Mouse (Mus musculus) hindbrain, embryonic 13.5 days (tissue): ENCODE measurements at regions not wholly inside any gene's neighbourhood (a gene's known extent, or its start where the extent isn't known, plus 50 kb on each side); places are given as distances from the start of the nearest gene placed in this dataset.

Source experiments
- ATAC-seq: fragments of 200-750 bp; cut with Nextera tagmentation; 2 replicates; pipeline ENCODE4 v1.8.0; 2017; ENCODE audit warnings: moderate TSS enrichment; ENCODE audit not compliant: low FRiP score
- H3K27ac ChIP-seq: fragments of 300-500 bp; sonication (generic); 2 replicates; pipeline ENCODE4 v1.5.1; 2015; ENCODE audit warnings: inconsistent platforms, mild to moderate bottlenecking, moderate library complexity
- H3K27me3 ChIP-seq: fragments of 300-500 bp; sonication (generic); 2 replicates; pipeline ENCODE4 v1.6.1; 2015; ENCODE audit warnings: mild to moderate bottlenecking, inconsistent platforms
- H3K36me3 ChIP-seq: fragments of 300-500 bp; sonication (generic); 2 replicates; pipeline ENCODE4 v1.6.1; 2015; ENCODE audit warnings: mild to moderate bottlenecking, inconsistent platforms
- H3K4me1 ChIP-seq: fragments of 300-500 bp; sonication (generic); replicated peaks from 2 replicates; pipeline ENCODE4 v1.6.1; 2015; ENCODE audit warnings: inconsistent platforms
- H3K4me2 ChIP-seq: fragments of 300-500 bp; sonication (generic); 2 replicates; pipeline ENCODE4 v1.6.1; 2015; ENCODE audit warnings: inconsistent platforms, mild to moderate bottlenecking, moderate library complexity
- H3K4me3 ChIP-seq: fragments of 300-500 bp; sonication (generic); 2 replicates; pipeline ENCODE4 v1.5.1; 2015; ENCODE audit warnings: mild to moderate bottlenecking, inconsistent platforms
- H3K9ac ChIP-seq: fragments of 300-500 bp; sonication (generic); 2 replicates; pipeline ENCODE4 v1.6.1; 2015; ENCODE audit warnings: mild to moderate bottlenecking, inconsistent platforms
- H3K9me3 ChIP-seq: fragments of 300-500 bp; sonication (generic); 2 replicates; pipeline ENCODE4 v1.6.1; 2016; ENCODE audit warnings: inconsistent platforms
- WGBS: fragments of 180-500 bp; shearing (Covaris S2); methylation state at CpG from one replicate; pipeline ENCODE4 v1.1.7; 2015; 5-methylcytosine and 5-hydroxymethylcytosine counted together

GRCm38 (mm10) chr3:42154909-42155308, 412.5 kb downstream of the D3Ertd751e start:
- 59% methylated on average over 4 of the region's 4 CpGs for WGBS
- no peak overlapping the region for H3K4me3 ChIP-seq
- ATAC-seq = no peak
- H3K36me3 ChIP-seq = no peaks in the 10 kb centered on the region
- no peaks in the 10 kb centered on the region for H3K4me1 ChIP-seq
- H3K9me3 ChIP-seq = no peaks in the 10 kb centered on the region
- no peak overlapping the region for H3K27ac ChIP-seq
- H3K27me3 ChIP-seq = no peaks in the 10 kb centered on the region
- no peak overlapping the region for H3K4me2 ChIP-seq
- H3K9ac ChIP-seq = no peak overlapping the region

DNA sequence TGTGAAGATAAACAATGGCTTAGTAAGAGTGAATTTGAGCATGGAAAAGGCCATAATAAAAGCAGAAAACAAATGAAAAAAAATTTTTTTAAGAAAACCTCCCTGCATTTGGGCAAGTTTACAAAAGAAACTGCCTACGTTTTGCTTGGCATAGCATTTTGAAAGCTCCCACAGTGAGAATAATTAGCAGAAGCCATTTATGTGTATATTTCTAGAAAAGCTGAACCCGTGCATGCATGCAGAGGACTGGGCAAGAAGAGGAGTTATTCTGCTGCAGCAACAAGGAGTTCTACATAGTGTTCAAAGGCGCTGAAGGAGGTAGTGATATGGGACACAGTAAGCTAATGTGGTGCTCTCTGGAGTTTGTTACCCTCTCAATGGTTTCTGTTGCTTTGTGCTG, 421.3 kb downstream of the D3Ertd751e start:
- WGBS = 70% methylated on average over 3 of the region's 3 CpGs
- no peak overlapping the region for H3K9ac ChIP-seq
- H3K4me1 ChIP-seq = no peaks in the 10 kb centered on the region
- H3K36me3 ChIP-seq = no peaks in the 10 kb centered on the region
- no peak overlapping the region for H3K4me3 ChIP-seq
- H3K27ac ChIP-seq = no peak overlapping the region
- H3K27me3 ChIP-seq = no peaks in the 10 kb centered on the region
- H3K9me3 ChIP-seq = no peaks in the 10 kb centered on the region
- H3K4me2 ChIP-seq = no peak overlapping the region
- ATAC-seq = no peak

DNA sequence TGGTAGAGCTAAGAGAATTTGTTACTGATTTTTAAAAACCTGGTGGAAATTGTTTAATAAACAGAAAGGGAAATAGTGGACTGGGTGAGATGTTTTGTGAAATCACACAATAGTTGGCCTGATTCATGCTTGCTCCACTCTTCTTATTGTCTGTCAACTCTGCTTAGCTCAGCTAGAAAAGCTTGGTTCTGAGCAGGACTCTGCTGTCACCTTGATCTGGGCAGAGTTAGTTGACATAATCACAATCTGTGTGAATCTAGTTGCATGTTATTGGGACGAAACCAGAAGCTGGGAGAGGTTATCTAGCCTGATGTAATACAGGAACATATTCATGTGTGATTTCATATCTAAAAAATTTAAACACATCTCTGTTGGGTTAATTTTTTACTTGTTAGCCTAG, 456.8 kb downstream of the D3Ertd751e start:
- Histone ChIP-seq H3K9ac (no peak overlapping the region), H3K27me3 (no peaks in the 10 kb centered on the region), H3K4me1 (no peaks in the 10 kb centered on the region), H3K36me3 (no peaks in the 10 kb centered on the region), H3K27ac (no peak overlapping the region), H3K4me2 (no peak overlapping the region), H3K4me3 (no peak overlapping the region), H3K9me3 (no peaks in the 10 kb centered on the region)
- no peak for ATAC-seq
- WGBS = 73% methylated on average over 1 of the region's 1 CpGs

- H3K27me3 ChIP-seq = no peaks in the 10 kb centered on the region
- WGBS = 93% methylated on average over 6 of the region's 6 CpGs
- no peak overlapping the region for H3K4me3 ChIP-seq
- no peak for ATAC-seq
- H3K4me1 ChIP-seq = no peaks in the 10 kb centered on the region
- no peaks in the 10 kb centered on the region for H3K9me3 ChIP-seq
- H3K4me2 ChIP-seq = no peak overlapping the region
- no peak overlapping the region for H3K27ac ChIP-seq
- H3K36me3 ChIP-seq = no peaks in the 10 kb centered on the region
- H3K9ac ChIP-seq = no peak overlapping the region
These were observed 459.0 kb downstream of the D3Ertd751e start for GRCm38 (mm10) chr3:42201373-42201772.

GRCm38 (mm10) chr3:42205640-42206039, 463.2 kb downstream of the D3Ertd751e start:
- no peak overlapping the region for H3K4me3 ChIP-seq
- no peaks in the 10 kb centered on the region for H3K9me3 ChIP-seq
- no peaks in the 10 kb centered on the region for H3K4me1 ChIP-seq
- H3K27ac ChIP-seq = no peak overlapping the region
- H3K9ac ChIP-seq = no peak overlapping the region
- no peaks in the 10 kb centered on the region for H3K27me3 ChIP-seq
- no peak for ATAC-seq
- no peak overlapping the region for H3K4me2 ChIP-seq
- H3K36me3 ChIP-seq = no peaks in the 10 kb centered on the region
- WGBS = 87% methylated on average over 4 of the region's 4 CpGs

GRCm38 (mm10) chr3:42211420-42211819, 469.0 kb downstream of the D3Ertd751e start:
- Histone ChIP-seq H3K27me3 (no peaks in the 10 kb centered on the region), H3K4me1 (peaks cover 10% of the 10 kb centered on the region; the same call in 1 of the 2 replicates), H3K36me3 (no peaks in the 10 kb centered on the region), H3K9me3 (no peaks in the 10 kb centered on the region), H3K9ac (no peak overlapping the region), H3K4me2 (no peak overlapping the region), H3K27ac (no peak overlapping the region), H3K4me3 (no peak overlapping the region)
- WGBS = 87% methylated on average over 3 of the region's 3 CpGs
- ATAC-seq = no peak

- no peak for ATAC-seq
- H3K27me3 ChIP-seq = no peaks in the 10 kb centered on the region
- no peak overlapping the region for H3K27ac ChIP-seq
- no peak overlapping the region for H3K4me3 ChIP-seq
- no peak overlapping the region for H3K9ac ChIP-seq
- no peaks in the 10 kb centered on the region for H3K36me3 ChIP-seq
- H3K4me2 ChIP-seq = no peak overlapping the region
- peaks cover 10% of the 10 kb centered on the region; the same call in 1 of the 2 replicates for H3K4me1 ChIP-seq
- no peaks in the 10 kb centered on the region for H3K9me3 ChIP-seq
- 86% methylated on average over 5 of the region's 5 CpGs for WGBS
These were observed 470.0 kb downstream of the D3Ertd751e start for GRCm38 (mm10) chr3:42212456-42212855.

DNA sequence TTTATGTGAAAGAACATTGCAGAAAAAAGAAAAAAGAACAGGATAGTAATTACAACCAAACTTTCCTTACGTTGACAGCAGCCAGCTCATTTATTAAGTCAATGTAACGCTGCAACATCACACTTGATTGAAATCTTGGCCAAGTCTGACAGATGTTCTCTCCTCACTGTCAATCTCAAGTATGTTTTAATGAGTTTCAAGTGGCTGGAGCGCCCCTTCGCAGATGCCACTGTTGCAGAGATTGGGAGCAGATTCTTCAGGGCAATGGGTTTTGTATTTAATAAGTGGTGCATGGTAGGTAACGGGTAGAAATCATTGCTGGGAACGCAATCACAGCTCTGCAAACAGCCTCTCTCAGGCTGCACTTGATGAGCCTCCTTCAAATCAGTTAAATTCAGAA, 470.8 kb downstream of the D3Ertd751e start:
- ATAC-seq = no peak
- Histone ChIP-seq H3K36me3 (no peaks in the 10 kb centered on the region), H3K9ac (no peak overlapping the region), H3K27me3 (no peaks in the 10 kb centered on the region), H3K4me2 (no peak overlapping the region), H3K27ac (no peak overlapping the region), H3K9me3 (no peaks in the 10 kb centered on the region), H3K4me3 (no peak overlapping the region), H3K4me1 (peaks cover 10% of the 10 kb centered on the region; the same call in 1 of the 2 replicates)
- 70% methylated on average over 6 of the region's 6 CpGs for WGBS

- H3K4me1 ChIP-seq = peaks cover 10% of the 10 kb centered on the region; the same call in 1 of the 2 replicates
- no peak overlapping the region for H3K9ac ChIP-seq
- ATAC-seq = peak; percentile 49
- no peaks in the 10 kb centered on the region for H3K36me3 ChIP-seq
- no peaks in the 10 kb centered on the region for H3K27me3 ChIP-seq
- 44% methylated on average over 10 of the region's 10 CpGs for WGBS
- H3K27ac ChIP-seq = no peak overlapping the region
- 0 out of 2 replicates have a peak overlapping the region, but pooled peaks have one; percentile 7 for H3K4me2 ChIP-seq
- H3K4me3 ChIP-seq = no peak overlapping the region
- H3K9me3 ChIP-seq = no peaks in the 10 kb centered on the region
These were observed 472.3 kb downstream of the D3Ertd751e start for GRCm38 (mm10) chr3:42214624-42215276.

DNA sequence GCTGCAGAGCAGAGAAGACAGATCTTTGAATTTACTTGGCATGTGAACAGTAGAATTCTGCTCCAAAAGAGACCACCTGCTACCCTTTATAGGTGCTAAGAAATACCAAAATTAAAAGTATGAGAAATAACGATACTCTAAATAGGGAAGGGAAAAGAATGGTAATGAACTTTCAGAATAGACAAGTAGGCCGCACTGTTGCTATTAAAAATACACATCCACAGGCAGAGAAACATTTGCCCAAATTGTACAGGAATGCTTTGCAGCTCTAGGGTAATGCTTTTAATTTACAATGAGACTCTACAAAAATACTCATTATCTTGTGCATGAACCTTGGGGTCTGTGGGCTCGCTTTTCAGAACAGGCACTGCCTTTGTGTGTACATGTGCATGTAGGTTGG, 476.3 kb downstream of the D3Ertd751e start:
- 97% methylated on average over 3 of the region's 3 CpGs for WGBS
- ATAC-seq = no peak
- Histone ChIP-seq H3K36me3 (no peaks in the 10 kb centered on the region), H3K4me3 (no peak overlapping the region), H3K4me1 (peaks cover 10% of the 10 kb centered on the region; the same call in 1 of the 2 replicates), H3K9ac (no peak overlapping the region), H3K27ac (no peak overlapping the region), H3K9me3 (no peaks in the 10 kb centered on the region), H3K27me3 (no peaks in the 10 kb centered on the region), H3K4me2 (no peak overlapping the region)

DNA sequence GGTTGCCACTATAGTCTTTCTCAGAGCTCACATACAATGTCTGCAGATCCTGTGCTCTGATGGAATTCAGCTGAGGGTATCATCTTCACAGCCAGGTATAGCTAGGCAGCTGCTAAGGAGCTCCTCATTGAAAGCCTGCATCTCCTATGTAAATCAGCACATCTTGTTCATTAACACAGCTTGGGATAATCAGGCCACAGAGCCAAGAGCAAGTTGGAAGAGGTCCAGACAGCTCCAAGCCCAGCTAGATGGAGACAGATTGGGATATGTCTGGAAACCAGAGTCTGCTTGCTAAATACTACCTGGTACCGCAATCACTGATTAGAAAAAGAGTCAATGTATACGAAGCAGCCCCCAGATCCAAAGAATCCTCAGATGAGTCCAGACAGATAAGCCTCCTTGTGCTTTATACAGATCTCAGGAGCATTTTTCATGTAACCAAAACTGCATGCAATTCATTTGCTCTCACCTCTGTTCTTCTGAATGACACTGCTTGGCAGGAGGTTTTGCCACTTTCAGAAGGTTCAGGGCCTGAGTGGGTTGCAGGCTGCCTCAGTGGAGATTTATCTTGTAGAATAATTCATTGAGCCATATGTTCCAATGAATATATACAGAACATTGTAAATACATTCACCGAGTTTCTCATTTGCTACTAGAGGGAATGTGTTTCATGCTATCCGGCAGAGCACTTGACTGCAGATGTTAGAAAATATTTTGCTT, 485.4 kb downstream of the D3Ertd751e start:
- no peaks in the 10 kb centered on the region for H3K36me3 ChIP-seq
- no peak overlapping the region for H3K27ac ChIP-seq
- WGBS = 82% methylated on average over 4 of the region's 4 CpGs
- H3K4me2 ChIP-seq = no peak overlapping the region
- H3K4me1 ChIP-seq = no peaks in the 10 kb centered on the region; the same call in 1 of the 2 replicates
- H3K9me3 ChIP-seq = no peaks in the 10 kb centered on the region
- no peak overlapping the region for H3K9ac ChIP-seq
- no peaks in the 10 kb centered on the region for H3K27me3 ChIP-seq
- no peak overlapping the region for H3K4me3 ChIP-seq
- 0 out of 2 replicates have a peak, but pooled peaks have one; percentile 54 for ATAC-seq

DNA sequence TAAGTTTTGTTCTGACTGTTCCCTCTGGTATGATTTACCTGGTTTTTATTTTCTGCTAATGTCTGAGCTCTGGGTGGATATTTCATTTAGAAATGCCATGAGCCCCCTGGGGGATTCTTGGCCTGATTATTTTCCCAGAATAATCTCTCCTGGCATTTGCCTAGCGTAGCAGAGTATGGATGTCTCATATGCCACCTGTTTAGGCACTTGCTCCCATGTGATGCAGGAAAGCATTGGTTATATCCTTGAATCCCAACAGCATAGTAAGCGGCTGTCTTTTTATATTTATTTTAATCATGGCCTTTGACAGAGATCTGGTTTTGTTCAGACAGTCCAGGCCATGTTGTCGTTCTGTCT, 486.0 kb downstream of the D3Ertd751e start:
- ATAC-seq = no peak
- Histone ChIP-seq H3K4me3 (no peak overlapping the region), H3K4me1 (no peaks in the 10 kb centered on the region; the same call in 1 of the 2 replicates), H3K36me3 (no peaks in the 10 kb centered on the region), H3K4me2 (no peak overlapping the region), H3K27ac (no peak overlapping the region), H3K9ac (no peak overlapping the region), H3K9me3 (no peaks in the 10 kb centered on the region), H3K27me3 (no peaks in the 10 kb centered on the region)
- 75% methylated on average over 3 of the region's 3 CpGs for WGBS

DNA sequence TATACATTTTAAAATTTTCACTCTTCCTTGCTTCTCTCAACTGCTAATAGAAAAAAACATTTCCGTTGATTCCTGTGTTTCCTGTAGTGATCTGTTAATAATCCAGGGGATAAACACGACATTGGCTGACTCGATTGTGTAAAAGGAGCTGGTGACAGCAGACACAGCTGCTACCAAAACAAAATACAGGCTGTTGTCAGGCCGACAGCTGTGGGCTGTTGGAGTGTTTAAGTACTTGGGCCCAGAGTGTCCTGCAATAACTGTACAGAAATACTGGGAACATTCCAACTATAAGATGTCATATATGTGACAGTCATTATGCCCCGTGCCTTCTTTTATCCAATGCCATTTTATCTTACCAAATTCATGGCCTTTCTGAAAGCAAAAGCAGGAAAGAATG, 489.9 kb downstream of the D3Ertd751e start:
- H3K9me3 ChIP-seq = no peaks in the 10 kb centered on the region
- no peak overlapping the region for H3K27ac ChIP-seq
- 88% methylated on average over 5 of the region's 5 CpGs for WGBS
- H3K9ac ChIP-seq = no peak overlapping the region
- H3K4me3 ChIP-seq = no peak overlapping the region
- H3K4me2 ChIP-seq = no peak overlapping the region
- no peak for ATAC-seq
- H3K36me3 ChIP-seq = no peaks in the 10 kb centered on the region
- H3K4me1 ChIP-seq = no peaks in the 10 kb centered on the region; the same call in 1 of the 2 replicates
- no peaks in the 10 kb centered on the region for H3K27me3 ChIP-seq
